Comparison of ENCODE assay signal across 8 mouse cellular contexts in the genomic region with DNA sequence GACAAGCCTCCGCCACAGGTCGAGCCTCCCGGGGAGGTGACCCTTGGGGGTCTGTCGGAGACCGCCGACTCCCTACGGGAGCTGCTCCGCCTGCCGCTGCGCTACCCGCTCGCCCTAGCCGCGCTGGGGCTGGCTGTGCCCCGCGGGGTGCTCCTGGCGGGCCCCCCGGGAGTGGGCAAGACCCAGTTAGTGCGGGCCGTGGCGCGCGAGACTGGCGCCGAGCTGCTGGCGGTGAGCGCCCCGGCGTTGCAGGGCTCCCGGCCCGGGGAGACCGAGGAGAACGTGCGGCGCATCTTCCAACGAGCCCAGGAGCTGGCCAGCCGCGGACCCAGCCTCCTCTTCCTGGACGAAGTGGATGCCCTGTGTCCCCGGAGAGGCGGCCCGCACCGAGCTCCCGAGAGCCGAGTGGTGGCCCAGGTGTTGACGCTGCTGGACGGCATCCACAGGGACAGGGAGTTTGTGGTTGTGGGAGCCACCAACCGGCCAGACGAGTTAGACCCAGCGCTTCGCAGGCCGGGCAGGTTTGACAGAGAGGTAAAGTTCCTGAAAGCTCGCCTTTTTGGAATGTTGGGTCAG. TPM values are rescaled to one million over a fixed set of nuclear protein-coding genes. Genes with fewer than 3 reads are reported as not detected.
DNase-seq lines count a peak whose midpoint lies in the region; ATAC-seq and TF ChIP-seq lines count a peak whose summit lies in the region.

No protein-coding gene starts in this region.

- no peaks in the 10 kb centered on the region for H3K27me3 ChIP-seq in limb, embryonic 11.5 days (ENCODE audit: control insufficient read depth, insufficient read depth, low read length)
- H3K27me3 ChIP-seq in midbrain, embryonic 11.5 days (ENCODE audit: control insufficient read depth, insufficient read depth, low read length): no peaks in the 10 kb centered on the region; the same call in 1 of the 2 replicates

- H3K36me3 ChIP-seq in limb, embryonic 11.5 days (ENCODE audit: control insufficient read depth, insufficient read depth, low read length): peaks cover 2% of the 10 kb centered on the region; the same call in 1 of the 2 replicates
- peaks cover 6% of the 10 kb centered on the region for H3K36me3 ChIP-seq in midbrain, embryonic 11.5 days (ENCODE audit: control insufficient read depth, insufficient read depth, low read length)

- H3K4me1 ChIP-seq in limb, embryonic 11.5 days (ENCODE audit: control insufficient read depth, insufficient read depth, low read length): peaks cover 3% of the 10 kb centered on the region; the same call in 1 of the 2 replicates
- peaks cover 3% of the 10 kb centered on the region; the same call in 1 of the 2 replicates for H3K4me1 ChIP-seq in midbrain, embryonic 11.5 days (ENCODE audit: control insufficient read depth, insufficient read depth, low read length)

- intact Hi-C loops in heart, postnatal 36 days (cut with DNase I): no loop called here

- WGBS in limb, embryonic 11.5 days: 0% methylated on average over 52 of the region's 53 CpGs
- under 1% methylated on average over 45 of the region's 53 CpGs for WGBS in midbrain, embryonic 11.5 days

- H3K4me3 ChIP-seq in layer of hippocampus, adult 2 months: peak overlapping the region; percentile 92
- peak overlapping the region; percentile 99 for H3K4me3 ChIP-seq in limb, embryonic 11.5 days (ENCODE audit: low read depth, low read length)
- H3K4me3 ChIP-seq in midbrain, embryonic 11.5 days (ENCODE audit: low read depth, low read length): peak overlapping the region; percentile 97

- peak overlapping the region; percentile 95 for H3K9ac ChIP-seq in limb, embryonic 11.5 days (ENCODE audit: low read length)
- peak overlapping the region; percentile 94 for H3K9ac ChIP-seq in midbrain, embryonic 11.5 days (ENCODE audit: low read length)

- TF ChIP-seq CTCF in layer of hippocampus, adult 2 months (conservative IDR thresholded peaks at IDR 0.05): no peak

- peak overlapping the region; percentile 93 for H3K27ac ChIP-seq in layer of hippocampus, adult 2 months
- H3K27ac ChIP-seq in limb, embryonic 11.5 days (replicated peaks; ENCODE audit: low read depth, low read length): no peak overlapping the region
- H3K27ac ChIP-seq in midbrain, embryonic 11.5 days (ENCODE audit: low read depth, low read length): no peak overlapping the region

- peak overlapping the region; percentile 93 for H3K4me2 ChIP-seq in limb, embryonic 11.5 days (ENCODE audit: low read depth, severe bottlenecking)
- H3K4me2 ChIP-seq in midbrain, embryonic 11.5 days: peak overlapping the region; percentile 88

- no peaks in the 10 kb centered on the region for H3K9me3 ChIP-seq in limb, embryonic 11.5 days (ENCODE audit: control insufficient read depth, low read length)
- no peaks in the 10 kb centered on the region for H3K9me3 ChIP-seq in midbrain, embryonic 11.5 days (ENCODE audit: control insufficient read depth, low read length)

- ATAC-seq in erythroid progenitor cell, adult 5-6 weeks (replicated peaks; ENCODE audit: low FRiP score, poor library complexity, severe bottlenecking): peak; percentile 25; the same call in 1 of the 2 replicates
- peak; percentile 44 for ATAC-seq in limb, embryonic 11.5 days (ENCODE audit: insufficient number of reproducible peaks, low FRiP score, low TSS enrichment, low read depth)
- ATAC-seq in midbrain, embryonic 11.5 days (ENCODE audit: low FRiP score): no peak; the same call in none of the 2 replicates

- peak in 1 of 2 experiments; percentile 28 for DNase-seq in layer of hippocampus, adult 2 months (ENCODE audit: low spot score in 2 of 2)
- no peak for DNase-seq in layer of hippocampus, adult 9-10 months (ENCODE audit: low spot score)
- peak; percentile 10 to 19 for DNase-seq in adrenal gland, postnatal 4 days (ENCODE audit: low spot score in 2 of 2)
- peak; percentile 28 to 37 for DNase-seq in heart, postnatal 36 days
- DNase-seq in limb, embryonic 11.5 days (ENCODE audit: low spot score): peak; percentile 68
- DNase-seq in midbrain, embryonic 11.5 days (ENCODE audit: low spot score, missing footprints): peak; percentile 92
- DNase-seq in thymus, postnatal 10 days (ENCODE audit: low spot score in 2 of 2): peak; percentile 13 to 41

RNA-seq across cellular contexts. Expression of a gene that starts 5.5 kb away (rescaled TPM):
- 1 to 10 TPM in 1 of 2 experiments, not detected in 1; 1.1 TPM for total RNA-seq in layer of hippocampus, adult 2 months (2021)
- under 1 TPM; 0.42 to 0.68 TPM for total RNA-seq in adrenal gland, postnatal 4 days (2021)
- 12.6 and 13.4 TPM in 2 replicates for total RNA-seq in erythroid progenitor cell, adult 5-6 weeks (2015; ENCODE audit: low replicate concordance)
- total RNA-seq in erythroid progenitor cell, adult 5-6 weeks (2017; ENCODE audit: low replicate concordance): 2.4 and 14.6 TPM in 2 replicates
- under 1 TPM; 0.35 to 0.64 TPM for total RNA-seq in heart, postnatal 36 days (2021)
- 0.35 and 0.48 TPM in 2 replicates for polyA plus RNA-seq in limb, embryonic 11.5 days (2014; fragmentation: Nextera tagmentation; extraction: Ambion mirVana)
- 0.25 and 0.44 TPM in 2 replicates for polyA plus RNA-seq in midbrain, embryonic 11.5 days (2014; fragmentation: Nextera tagmentation; extraction: Ambion mirVana)

RNA-seq across cellular contexts. Expression of a gene that starts 20.2 kb away (rescaled TPM):
- 10 to 100 TPM; 64.9 to 72.1 TPM for total RNA-seq in layer of hippocampus, adult 2 months (2021)
- total RNA-seq in adrenal gland, postnatal 4 days (2021): 10 to 100 TPM; 22.8 to 82.9 TPM
- total RNA-seq in erythroid progenitor cell, adult 5-6 weeks (2015; ENCODE audit: low replicate concordance): 30.6 and 32.3 TPM in 2 replicates
- total RNA-seq in erythroid progenitor cell, adult 5-6 weeks (2017; ENCODE audit: low replicate concordance): 19.6 and 21.6 TPM in 2 replicates
- total RNA-seq in heart, postnatal 36 days (2021): 1 to 10 TPM; 4.1 to 4.4 TPM
- 6.9 and 8.7 TPM in 2 replicates for polyA plus RNA-seq in limb, embryonic 11.5 days (2014; fragmentation: Nextera tagmentation; extraction: Ambion mirVana)
- 25.4 and 28.3 TPM in 2 replicates for polyA plus RNA-seq in midbrain, embryonic 11.5 days (2014; fragmentation: Nextera tagmentation; extraction: Ambion mirVana)
